Mouse (Mus musculus) lung, adult 10 weeks (tissue): ENCODE measurements around the gene Trim63. TPM values are rescaled to one million over a fixed set of nuclear protein-coding genes. Genes with fewer than 3 reads are reported as not detected.

Source experiments
- polyA plus RNA-seq: library from polyadenylated mRNA; stranded (reverse); fragments of 350-450 nt; fragmentation: Illumina TruSeq; extraction: RNeasy Lipid Tissue Mini Kit (QIAGEN cat#74804); gene quantifications from one replicate; pipeline ENCODE4 v1.2.3, GENCODE M21; 2014; ENCODE audit warnings: low read depth, low replicate concordance; ENCODE audit not compliant: insufficient read depth

Gene Trim63
- 1.6 TPM for polyA plus RNA-seq

DNA sequence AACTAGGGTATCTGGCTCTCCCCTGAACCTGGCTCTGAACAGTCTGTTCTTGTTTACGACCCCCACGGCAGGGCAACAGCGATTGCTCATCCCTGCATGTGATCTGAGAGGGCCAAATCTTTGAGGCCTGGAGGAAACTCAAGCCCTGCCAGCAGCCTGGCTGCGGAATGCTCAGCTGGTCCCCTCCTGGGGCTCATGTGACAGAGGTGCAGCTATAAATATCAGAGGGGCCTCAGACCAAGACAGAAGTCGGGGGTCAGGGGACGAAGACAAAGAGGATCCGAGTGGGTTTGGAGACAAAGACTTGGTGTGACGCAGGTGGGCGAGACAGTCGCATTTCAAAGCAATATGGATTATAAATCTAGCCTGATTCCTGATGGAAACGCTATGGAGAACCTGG is at the start of gene Trim63:
TSS of gene Trim63 (plus strand) at position 245 of the 400 bp plus-strand sequence.

DNA sequence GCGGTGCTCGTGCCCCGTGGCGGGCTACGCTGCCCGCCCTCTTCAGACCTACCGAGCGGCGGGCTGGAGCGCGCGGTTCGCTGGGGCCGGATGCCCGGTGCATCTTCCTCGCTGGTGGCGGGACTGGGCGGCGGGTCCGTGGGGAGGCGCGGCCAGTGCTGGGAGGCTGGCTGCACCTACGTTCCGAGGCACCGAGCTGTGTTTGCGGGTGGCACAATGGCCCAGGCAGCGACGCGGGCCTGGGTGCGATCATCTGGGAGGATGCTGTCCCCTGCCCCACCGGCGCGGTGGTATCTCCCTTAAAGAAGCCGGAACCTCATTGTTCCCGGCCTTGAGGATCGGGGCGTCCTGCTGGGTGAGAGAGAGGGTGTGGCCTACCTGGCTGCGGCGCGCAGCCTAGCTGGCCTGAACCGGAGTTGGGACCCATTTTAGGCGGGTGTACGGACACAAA is 27.3 kb upstream of the Trim63 start, which contains the start of gene Pdik1l:
TSS of gene Pdik1l (minus strand) at position 321 of the 451 bp plus-strand sequence.

DNA sequence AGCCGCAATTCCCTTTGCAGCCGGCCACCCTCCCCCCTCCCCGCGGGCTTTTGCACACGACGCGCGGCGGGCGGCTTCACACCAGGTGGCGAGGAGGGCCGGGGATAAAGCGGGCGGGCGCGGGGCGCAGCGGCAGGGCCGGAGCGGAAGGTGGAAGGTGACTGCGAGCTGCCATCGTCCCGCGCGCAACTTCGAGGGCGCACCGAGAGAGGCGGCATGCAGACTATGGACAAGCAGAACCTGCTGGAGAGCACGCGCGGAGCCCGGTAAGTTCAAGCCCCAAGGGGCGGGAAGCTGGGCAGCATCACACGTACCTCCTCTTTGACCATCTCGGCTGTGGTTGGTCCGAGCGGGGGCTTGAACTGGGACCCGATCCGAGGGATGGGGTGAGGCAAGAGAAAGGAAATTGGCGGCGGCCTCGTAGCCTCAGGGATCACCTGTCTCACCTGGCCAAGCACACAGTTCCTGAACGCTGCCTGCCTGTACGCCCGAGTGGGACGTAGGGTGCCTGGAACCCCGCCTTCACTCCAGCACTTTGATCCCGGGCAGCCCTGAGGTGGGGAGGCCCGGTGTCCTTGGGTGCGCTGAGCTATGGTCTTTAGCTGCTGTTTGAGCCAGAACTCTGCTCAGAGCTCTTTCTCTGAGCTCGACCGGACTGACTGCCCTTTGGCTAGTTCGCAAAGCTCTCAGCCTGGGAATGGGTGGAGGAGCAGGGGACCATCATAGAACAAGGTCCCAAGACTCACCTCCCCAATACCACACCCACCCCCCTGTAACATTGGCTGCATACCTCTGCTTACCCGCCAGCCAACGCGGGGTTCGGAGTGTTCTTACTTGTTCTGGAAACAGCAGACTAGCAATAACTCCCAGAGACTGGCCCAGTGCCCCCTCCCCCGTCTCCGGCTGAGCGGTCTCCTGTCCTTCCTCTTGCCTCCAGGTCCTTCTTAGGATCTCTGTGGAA is 28.4 kb downstream of the Trim63 start, which contains the start of gene Slc30a2:
TSS of gene Slc30a2 (plus strand) at position 111 of the 961 bp plus-strand sequence.

Other genes starting within 250 kb of the Trim63 start
- gene Cd52, start 220.0 kb upstream of the Trim63 start, polyA plus RNA-seq = 396 TPM
- 12.1 TPM for gene Ubxn11, start 212.6 kb upstream of the Trim63 start, polyA plus RNA-seq
- 356 TPM for gene Sh3bgrl3, start 186.3 kb upstream of the Trim63 start, polyA plus RNA-seq
- 6.3 TPM for gene Cep85, start 128.0 kb upstream of the Trim63 start, polyA plus RNA-seq
- not detected for gene Gm7534, start 112.1 kb upstream of the Trim63 start, polyA plus RNA-seq
- gene Catsper4, start 87.7 kb upstream of the Trim63 start, polyA plus RNA-seq = not detected
- gene Cnksr1, start 76.7 kb upstream of the Trim63 start, polyA plus RNA-seq = 5.7 TPM
- not detected for gene E130218I03Rik, start 71.5 kb upstream of the Trim63 start, polyA plus RNA-seq
- gene Zfp593, start 69.5 kb upstream of the Trim63 start, polyA plus RNA-seq = 8.1 TPM
- not detected for gene Gm30191, start 68.2 kb upstream of the Trim63 start, polyA plus RNA-seq
- gene Grrp1, start 61.0 kb upstream of the Trim63 start, polyA plus RNA-seq = 19.9 TPM
- 3.1 TPM for gene Pdik1l, start 27.2 kb upstream of the Trim63 start, polyA plus RNA-seq
- gene Slc30a2, start 28.1 kb downstream of the Trim63 start, polyA plus RNA-seq = 0.42 TPM
- 0.71 TPM for gene Extl1, start 68.7 kb downstream of the Trim63 start, polyA plus RNA-seq
- gene Pafah2, start 81.2 kb downstream of the Trim63 start, polyA plus RNA-seq = 14.1 TPM
- gene Stmn1, start 153.2 kb downstream of the Trim63 start, polyA plus RNA-seq = 191 TPM
- gene Paqr7, start 181.6 kb downstream of the Trim63 start, polyA plus RNA-seq = 47.6 TPM
- gene Aunip, start 195.9 kb downstream of the Trim63 start, polyA plus RNA-seq = not detected
- gene Mtfr1l, start 220.3 kb downstream of the Trim63 start, polyA plus RNA-seq = 75.8 TPM
- 18.5 TPM for gene Selenon, start 237.0 kb downstream of the Trim63 start, polyA plus RNA-seq